In the genomic region with DNA sequence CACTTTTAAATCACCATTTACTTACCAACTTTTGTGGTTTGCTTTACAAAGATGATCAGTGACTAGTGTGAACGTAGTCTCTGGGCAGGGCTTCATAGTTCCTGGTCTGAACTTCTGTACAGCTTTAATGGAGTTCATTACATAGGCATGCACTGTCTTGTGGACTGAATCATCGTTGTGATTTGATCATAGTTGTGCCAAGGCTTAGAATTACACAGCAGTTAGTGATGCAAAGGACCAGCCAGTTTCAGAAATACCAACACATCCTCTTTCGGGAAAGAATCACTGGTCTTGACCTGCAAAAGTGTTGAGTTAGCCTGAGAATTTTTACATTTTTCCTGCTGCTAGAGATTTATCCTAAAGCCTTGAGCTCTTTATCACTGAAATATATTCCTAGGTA, we compare ENCODE assay signal across 24 mouse cellular contexts.
"Had no signal": no experiment of that assay in that cellular context is flagged by ENCODE, and none has a peak within 500 bp of the region (broad histone marks: within the 10 kb centered on the region; RNA-seq: fewer than 3 reads in every experiment).

No protein-coding gene starts in this region.

- H3K4me3 ChIP-seq: gastrocnemius, adult 2 months; heart, embryonic 13.5 days; heart, embryonic 15.5 days; hindbrain, embryonic 10.5 days; hindbrain, embryonic 12.5 days; intestine, embryonic 15.5 days; layer of hippocampus, adult 2 months; limb, embryonic 13.5 days; limb, embryonic 15.5 days; liver, embryonic 12.5 days had no signal

- ATAC-seq: hindbrain, embryonic 16.5 days; inflammation-experienced regulatory T-cells, adult 6 months; intestine, embryonic 15.5 days; intestine, postnatal 0 days; liver, embryonic 12.5 days had no signal

- DNase-seq: gastrocnemius, adult 2 months; gastrocnemius, postnatal 10 days; gastrocnemius, postnatal 25 days; heart, postnatal 4 days; kidney, adult 18-20 months; kidney, adult 8-10 months; kidney, postnatal 10 days; kidney, postnatal 25 days; kidney, postnatal 4 days; left cerebral cortex, postnatal 4 days had no signal

- H3K4me1 ChIP-seq: heart, embryonic 15.5 days; liver, embryonic 12.5 days had no signal

- H3K27ac ChIP-seq: gastrocnemius, adult 2 months; heart, embryonic 13.5 days; heart, embryonic 15.5 days; hindbrain, embryonic 10.5 days; hindbrain, embryonic 12.5 days; hindbrain, embryonic 14.5 days; intestine, embryonic 15.5 days; layer of hippocampus, adult 2 months; limb, embryonic 13.5 days; limb, embryonic 15.5 days; liver, embryonic 12.5 days; liver, embryonic 14.5 days had no signal
